Mouse (Mus musculus) ES-CJ7 (cell line): Measurements from ENCODE around the gene Fars2.
A peak's percentile ranks its signal among the peaks of the same experiment; 100 is the strongest.

Experiments used
- DNase-seq: peaks from one replicate; pipeline ENCODE4 v3.0.0; 2011; ENCODE audit warnings: low read depth, low spot score

Gene Fars2

DNA sequence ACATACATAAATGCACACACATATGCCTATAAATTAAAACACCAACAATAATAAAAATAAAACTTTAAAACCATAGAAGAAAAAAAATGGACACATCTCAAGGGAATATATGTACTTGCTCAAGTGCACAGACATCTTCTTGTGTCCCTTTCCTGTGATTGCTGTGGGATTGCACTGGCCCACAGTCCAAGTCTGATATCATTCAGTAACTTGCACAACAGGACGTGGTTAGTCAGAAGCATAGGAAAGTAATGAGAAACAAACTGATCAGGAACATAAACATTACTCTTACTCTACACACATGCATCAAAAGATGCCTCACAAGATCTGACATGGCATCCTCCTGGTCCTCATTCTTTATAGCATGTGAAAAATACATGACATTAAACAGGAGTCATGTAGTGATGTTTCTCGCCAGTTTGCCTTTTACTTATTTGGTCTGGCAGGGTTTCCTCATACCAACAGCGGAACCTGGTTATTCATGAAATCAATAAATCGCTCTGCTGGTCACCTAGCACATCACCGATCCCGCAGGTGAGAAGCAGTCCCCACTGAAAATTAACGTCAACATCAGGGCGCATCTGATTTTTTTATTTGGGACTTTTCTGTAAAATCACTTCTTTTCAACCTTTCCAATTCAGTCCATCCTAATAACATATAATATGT is 563.6 kb downstream of the Fars2 start:
- DNase-seq = no peak

DNA sequence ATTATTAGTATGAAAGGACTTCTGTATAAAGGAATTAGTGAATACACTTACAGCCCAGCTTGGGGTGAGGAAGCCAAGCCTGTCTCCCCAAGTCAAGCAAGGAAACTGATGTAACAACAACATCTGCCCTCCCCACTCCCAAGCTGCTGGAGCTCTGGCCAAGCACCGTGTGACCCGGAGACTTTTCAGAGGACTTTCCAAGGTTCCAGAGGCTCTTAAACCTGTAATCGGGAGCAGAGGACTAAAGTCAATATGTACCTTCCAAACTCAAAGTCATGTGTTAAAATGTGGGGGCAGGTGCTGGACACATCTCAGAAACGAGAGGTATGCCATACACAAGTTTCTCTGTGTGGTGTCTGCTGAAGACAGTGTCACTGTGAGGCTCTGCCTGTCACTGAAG is 566.4 kb downstream of the Fars2 start:
- no peak for DNase-seq

DNA sequence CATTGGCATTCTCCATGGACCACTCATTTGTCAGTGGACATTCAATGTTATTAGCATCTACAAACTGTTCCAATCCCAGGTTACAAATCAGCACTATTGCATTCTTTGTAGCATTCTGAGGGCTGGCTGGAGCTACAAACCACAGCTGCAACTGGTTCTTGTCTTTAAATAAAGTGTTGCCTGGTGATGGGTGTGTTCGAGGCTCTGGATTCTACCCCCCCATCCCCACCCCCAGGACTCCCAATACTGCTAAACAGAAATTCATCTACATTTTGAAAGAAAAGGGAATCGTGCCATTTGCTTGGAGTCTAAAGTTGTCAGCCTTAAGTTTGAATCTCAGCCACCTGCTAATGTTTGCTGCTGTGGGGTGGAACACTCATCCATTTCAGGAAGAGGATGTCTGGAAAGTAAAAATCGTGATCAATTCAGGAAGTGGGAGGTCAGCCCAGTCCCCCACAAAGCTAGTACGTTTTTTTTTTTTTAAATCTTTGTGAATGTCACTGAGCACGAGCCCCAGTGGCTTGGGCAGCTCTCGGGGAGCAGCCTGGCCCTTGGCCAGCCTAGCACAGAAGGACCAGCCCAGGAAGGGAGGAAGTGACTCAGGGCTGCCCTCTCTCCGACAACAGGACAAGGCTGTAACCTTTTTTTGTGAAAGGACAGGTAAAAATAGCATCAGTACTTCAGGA is 578.4 kb downstream of the Fars2 start:
- DNase-seq = no peak

DNA sequence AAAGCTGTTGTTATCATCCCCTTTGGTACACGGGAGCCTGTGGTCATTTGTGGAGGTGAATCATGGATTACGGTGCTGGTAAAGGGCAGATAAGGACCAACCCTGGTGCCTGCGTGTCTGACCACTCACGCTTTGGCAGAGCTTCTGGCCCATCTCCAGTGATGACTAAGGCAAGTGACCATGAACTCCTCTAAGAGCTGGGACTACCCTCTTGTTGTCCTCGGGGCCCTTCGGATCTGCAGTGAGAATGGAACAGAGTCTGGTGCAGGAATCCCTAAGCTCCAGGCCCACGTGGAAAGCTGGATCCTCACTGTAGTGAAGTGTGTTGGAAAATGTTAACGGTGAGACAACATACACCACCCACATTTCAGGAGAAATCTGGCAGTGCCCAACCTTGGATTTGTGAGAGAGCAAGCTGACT is 579.1 kb downstream of the Fars2 start:
- DNase-seq = no peak

DNA sequence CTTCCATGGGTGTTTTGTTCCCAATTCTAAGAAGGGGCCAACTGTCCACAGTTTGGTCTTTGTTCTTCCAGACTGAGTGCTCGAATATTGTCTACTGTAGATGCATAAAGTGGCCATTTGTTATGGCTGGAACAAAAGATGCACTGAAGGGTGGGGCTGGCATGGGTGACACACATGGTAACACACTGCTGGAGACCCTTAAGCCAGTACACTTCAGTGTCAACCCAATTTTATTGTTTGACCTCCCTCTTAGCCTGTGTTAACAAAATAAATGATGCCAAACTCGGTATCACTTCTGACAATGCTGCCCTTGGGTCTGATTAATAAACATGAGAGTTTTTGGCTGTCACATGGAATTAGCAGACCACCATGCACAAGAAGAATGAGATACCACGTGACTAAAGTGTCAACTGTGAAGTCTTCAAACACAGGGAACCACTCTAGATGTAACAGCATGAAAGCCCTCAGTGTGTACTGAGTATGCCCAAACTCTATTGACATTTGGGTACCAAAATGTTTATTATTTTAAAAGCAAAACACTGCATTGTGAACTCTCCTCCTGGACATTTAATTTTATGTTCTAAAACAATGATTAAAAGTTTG is 590.0 kb downstream of the Fars2 start:
- DNase-seq = no peak

DNA sequence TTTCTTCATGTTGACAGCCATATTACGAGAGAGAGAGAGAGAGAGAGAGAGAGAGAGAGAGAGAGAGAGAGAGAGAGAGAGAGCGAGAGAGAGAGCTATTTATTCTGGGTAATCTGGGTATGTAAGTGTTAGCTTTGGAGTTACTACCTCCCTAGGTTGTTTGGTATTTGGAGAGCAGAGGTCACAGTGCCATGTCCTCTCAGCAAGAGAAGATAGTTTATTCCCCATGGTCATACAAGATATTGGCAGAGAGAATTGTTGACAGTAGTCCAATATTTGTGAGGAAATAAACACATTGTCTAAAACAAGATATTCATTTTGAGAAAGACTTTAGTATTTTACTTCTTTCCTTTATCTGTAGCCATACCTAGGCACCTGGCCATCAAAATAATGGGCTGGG is 596.9 kb downstream of the Fars2 start:
- no peak for DNase-seq

DNA sequence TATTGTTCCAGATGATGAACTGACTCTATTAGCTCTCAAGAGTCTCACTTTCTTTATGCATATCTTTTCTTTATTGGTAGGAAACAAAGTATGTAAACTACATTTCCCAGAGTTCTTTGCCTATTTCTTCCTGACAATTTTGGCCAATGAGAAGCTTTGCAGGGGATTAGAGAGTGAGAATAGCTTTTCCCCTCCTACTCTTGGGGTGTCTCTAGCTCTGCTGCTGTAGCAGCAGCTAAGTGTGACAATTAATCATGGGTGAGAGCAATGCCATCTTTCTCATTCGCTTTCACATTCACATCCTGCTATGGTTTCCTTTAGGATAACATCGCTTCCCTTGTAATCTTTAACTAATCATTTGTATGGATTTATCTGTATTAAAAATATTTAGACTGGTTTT is 599.5 kb downstream of the Fars2 start:
- DNase-seq = no peak

DNA sequence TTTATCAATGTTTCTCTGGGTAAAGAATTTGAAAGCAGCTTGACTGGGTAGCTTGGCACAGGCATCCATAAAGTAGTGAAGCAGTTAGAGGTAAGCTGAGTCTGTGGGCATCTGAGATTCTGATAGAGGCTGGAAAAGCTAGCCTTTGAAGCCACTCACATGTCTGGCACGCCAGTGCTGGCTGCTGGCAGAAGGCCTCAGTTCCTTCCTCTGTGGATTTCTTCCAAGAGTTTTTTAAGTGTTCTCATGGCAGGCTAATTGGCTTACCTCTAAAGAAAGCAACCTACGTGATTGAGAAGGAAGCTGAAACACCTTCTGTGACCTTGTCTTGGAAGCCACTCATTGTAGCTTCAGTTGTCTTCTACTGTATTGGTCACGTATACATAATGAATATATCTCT is 600.2 kb downstream of the Fars2 start:
- no peak for DNase-seq

DNA sequence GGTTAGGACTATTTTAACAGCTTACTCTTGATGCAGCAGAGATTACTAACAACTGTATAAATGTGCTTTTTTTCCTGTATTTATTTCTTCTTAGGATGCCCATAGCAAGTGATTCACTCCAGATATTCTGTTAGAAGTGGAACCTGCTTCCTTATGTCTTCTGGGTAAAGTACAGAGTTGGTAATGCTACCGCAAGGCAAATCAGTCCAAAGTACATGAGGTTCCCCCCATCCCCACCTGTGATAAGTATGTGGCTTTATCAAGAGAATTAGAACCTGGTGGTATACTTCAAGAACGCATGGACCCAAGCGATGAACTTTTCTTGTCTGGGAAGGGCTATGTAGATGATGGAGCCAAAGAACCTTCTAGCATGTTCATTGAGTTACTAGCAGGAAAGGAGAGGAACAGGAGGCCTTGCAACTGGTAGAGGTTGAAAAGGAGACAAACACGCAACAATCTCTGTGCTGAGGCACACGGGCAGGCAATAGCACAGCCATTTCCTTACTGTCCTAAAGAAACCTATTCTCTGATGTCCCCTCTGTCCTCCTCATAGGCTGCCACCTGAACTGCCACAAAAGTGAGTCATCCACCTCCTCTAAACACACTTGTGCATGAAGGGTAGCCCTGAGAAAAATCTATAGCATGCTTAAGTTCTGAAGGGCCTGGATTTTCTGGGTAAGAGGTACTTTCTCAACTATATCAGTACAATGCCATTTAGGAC is 603.2 kb downstream of the Fars2 start:
- no peak for DNase-seq

DNA sequence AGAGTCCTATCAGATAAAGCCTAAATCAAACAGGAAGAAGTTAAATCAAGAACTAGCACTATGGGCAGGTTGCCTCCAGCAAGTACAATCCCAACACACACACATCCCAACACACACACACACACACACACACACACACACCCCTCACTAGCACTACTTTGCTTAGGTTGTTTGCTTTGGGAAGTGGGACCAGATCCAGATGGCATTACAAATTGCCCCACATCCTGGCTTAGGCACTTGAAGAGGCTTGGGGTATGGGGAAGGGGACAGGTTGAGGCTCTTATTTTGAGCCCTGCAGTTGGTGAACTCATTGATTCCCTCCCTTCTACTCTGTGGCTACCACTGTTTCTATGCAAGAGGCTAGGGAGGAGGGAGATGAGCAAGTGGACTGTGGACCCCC is 605.1 kb downstream of the Fars2 start:
- DNase-seq = no peak

DNA sequence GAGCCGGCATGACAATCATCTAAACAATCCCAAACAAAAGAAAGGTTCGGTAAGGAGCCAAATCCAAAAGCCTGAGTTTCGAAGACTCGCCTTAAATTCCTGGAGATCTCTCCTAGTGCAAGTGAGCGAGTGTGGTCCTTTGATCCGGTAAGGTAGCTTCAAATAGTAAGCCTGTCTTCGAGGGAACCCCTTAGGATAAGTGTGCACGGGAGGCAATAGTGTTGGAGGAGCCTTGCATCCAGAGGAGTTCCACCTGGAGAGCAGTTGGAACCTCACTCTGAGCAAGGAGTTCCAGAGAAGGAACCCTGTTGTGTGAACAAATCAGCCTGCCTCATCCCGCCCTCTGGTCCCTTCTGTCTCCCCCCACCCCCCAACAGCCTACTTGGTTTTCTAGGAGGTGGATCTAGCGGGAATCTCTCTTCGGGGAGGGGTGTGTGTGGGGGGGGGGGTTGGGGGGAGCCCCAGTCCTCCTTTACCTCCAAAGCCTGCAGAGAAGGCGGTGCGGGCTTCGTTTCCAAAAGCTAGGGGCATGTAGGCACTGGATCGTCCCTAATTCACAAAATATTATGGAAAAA is 606.6 kb downstream of the Fars2 start:
- peak; percentile 19 for DNase-seq

DNA sequence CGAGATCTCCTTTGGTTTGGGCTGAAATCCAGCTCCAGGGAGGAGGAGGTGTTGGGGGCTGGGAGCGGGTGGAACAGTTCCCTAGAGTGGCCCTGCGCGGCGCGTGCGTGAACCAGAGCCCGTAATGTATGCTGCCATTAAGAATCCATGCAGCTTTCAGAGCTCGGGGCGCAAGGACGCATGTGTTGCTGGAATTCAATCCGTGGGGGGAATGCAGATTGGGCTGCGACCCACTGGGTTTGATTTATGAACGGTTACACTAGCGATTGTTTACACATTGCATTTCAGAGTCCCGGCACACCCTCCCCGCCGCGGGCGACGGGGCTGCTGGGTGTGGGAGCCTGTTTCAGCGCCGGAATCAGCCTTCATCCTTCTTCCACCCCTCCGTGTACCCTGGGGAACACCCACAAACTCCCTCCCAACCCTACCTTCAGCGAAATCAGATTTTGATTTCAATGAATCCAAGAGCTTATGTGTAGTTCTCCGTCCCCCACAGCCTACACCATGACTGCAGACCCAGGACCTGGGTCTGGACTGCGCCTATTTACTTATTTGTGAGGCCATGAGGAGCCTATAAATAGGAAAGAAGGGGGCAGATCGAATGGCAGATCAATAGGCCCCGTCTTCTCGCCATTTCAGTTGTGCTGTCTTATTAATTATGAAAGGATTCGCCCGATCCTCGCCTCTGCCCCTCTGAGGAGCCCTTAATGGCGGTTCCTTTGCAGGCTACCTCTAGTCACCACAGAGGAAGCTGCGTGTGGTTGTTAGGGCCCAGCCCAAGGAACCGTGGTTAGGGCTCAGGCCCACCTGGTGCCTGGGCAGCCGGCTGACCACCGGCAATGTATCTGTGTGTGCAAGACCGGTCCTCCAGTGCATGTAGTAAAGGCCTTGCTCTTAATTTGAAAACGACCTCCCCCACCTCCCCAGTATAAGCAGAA is 607.6 kb downstream of the Fars2 start:
- DNase-seq = peak; percentile 48

DNA sequence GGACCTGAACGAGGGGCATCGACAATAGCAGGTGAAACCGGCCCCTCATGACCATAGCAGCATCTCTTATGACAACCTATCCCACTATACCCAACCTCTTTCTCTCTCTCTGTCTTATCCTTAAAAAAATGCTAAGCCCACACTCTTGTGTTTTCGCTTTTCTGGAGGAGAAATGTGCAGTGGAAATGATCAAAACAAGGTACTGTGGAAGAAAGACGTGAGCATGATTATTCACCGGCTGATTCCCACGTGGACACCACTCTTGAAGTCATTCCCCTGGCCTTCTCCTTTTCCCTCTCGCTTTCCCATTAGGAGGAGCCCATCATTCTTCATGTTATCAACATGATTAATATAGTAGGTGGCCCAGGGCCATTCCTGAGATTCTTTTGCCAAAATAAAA is 608.7 kb downstream of the Fars2 start:
- no peak for DNase-seq

DNA sequence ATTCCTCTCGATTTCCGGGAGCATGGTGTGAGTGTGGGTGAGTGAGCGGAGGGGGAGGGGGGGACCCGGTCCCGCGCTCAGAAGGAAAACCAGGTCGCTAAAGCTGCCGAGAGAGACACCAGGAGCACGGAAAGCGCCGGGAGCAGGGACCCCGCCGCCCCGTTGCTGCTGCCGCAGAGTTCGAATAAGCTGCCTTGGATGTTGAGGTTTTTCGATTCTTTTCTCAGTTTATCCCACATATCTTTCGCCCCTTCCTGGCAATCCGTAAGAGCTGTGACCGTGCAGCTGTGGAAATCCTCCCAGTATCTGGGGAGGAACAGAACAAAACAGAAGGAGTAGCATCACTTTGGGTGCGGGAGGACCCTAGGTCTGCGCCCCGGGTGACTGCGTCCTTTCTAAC is 609.3 kb downstream of the Fars2 start:
- peak; percentile 64 for DNase-seq

DNA sequence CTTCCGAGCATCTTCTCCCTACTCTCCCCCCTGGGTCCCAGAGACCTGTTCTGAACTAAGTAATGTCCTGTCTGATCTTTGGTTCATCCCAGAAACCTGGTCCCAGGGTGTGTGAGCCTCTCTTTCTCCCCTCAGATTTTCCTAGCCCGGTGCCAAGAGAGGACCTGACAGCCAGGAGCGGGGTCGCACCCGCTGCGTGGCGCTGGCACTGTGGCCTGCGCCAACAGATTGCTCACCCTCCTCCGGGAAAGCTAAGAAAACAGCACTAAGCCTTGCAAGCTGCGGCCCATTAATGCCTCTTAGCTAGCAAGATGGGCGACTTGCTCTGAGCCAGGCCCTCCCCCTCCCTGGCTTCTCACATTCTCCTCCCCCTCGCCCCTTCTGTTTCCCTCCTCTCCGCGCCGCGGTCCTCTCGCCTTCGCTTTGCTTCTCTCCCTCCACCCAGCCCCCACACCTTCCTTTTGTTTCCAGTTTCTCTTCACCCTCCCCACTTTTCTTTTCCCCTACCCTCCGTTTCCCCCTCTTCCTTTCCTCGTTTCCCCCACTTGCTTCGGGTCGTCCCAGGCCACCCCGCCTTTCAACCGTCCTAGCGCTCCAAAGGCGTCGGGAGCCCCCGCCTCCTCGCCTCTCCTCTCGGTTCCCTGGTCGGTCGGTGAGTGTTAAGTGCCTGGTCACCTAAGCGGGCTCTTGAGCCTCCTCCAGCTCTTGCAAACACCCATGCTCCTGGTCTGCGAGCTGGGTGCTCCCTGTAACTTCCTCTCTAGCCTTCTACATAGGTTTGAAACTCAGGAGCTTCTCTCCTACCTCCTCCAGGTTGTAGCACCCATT is 610.0 kb downstream of the Fars2 start:
- peak; percentile 84 for DNase-seq

DNA sequence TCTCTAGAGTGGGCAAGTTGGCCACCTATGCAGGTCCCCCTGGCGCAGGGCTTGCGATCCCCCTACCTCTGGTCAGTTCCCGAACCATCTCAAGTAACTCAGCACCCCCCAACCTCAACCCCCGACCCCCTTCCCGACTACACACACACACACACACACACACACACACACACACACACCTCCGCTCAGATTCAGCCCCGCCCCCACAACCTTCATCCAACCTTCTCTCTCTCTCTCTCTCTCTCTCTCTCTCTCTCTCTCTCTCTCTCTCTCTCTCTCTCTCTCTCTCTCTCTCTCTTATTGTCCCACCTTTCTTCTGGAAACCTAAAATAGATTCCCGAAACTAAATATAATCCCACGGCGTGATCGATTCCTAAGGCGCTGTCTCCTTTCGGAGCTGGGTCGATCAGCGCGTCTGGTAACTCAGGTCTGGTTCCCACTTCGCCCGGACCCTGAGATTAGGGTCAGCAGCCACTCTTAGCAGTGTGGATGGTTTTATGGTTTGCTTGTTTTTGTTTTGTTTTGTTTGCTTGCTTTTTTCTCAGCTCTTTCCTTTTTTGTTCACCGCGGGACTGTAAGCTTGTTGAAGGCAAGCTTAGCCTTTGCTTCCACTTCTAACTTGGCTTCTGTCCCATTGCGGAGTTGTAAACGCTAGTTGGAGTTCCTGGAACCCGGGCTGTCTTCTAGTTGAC is 610.7 kb downstream of the Fars2 start:
- DNase-seq = peak; percentile 16

DNA sequence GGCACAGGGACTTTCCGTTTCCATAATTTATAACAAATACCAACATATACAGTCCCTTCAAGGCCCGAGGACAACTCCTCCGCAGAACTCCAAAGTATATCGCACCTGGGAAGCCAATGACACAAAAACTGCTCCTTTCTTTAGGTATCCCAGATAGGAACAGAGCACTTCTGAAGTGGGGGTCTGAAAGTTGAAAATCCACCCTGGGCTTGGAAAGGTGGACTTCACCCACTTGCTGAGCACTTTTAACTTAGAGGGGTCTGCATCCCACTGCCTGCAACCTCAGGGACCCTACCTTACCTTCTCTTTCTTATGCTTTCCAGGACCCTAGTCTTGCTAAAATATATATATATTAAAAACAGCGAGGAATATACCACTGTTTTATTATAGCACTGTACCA is 611.3 kb downstream of the Fars2 start:
- no peak for DNase-seq

DNA sequence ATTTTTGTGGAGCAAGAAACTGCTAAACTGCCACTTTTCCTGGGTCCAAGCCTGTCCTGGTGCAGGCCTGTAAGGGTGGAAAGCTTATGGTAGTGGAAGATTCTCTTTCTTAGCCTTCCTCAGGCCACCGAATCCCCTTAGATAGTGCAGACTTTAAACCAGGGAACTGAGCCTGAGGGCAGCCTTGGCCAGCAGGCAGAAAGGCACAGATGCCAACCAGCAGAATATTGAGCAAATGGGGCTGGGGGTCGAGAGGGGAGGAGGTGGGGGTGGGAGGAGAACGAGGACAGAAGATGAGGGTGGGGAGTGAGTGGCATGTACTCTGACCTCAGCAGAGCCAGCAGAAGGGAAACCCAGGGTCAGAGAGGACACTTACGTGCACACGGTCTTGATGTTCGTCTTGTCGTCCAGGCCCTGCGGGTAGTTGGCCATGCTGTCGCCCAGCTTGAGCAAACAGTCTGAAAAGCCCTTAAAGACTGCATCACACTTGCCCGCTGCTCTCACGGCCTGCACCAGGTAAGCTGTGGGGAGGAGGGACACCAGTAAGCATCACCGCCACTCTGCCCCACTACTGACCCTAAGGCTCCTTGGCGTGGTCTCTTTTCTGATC is 612.6 kb downstream of the Fars2 start:
- no peak for DNase-seq

DNA sequence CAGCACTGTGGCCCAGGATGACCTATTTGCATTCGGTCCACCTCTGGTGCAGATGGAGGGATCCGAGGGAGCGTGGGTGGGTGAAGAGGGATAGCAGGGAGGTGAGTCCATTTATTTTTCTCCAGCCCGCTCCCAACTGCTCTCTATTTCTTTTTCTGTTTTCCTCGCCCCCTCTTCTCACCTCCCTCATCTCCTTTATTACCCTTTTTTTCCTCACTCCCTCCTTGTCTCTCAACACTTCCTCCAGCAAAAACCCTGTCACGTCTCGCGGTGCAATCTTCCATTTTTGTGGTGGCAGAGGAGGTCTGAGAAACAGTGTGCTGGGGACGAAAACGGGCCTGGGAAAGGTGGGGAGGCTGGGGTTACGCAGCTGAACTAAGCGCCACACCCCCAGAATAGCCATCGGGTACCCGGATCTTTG is 613.1 kb downstream of the Fars2 start:
- DNase-seq = no peak
